Mouse (Mus musculus) urinary bladder, postnatal 14 days (tissue): Measurements from ENCODE around the gene Adra1b.

Source experiments
- DNase-seq: peaks from one replicate; pipeline ENCODE4 v3.0.0; 2021; ENCODE audit warnings: low spot score

Gene Adra1b

GRCm38 (mm10) chr11:43901051-43901654 is at the start of gene Adra1b:
Adra1b (minus strand) TSS chr11:43901210.
- no peak for DNase-seq

GRCm38 (mm10) chr11:43950274-43950673 is 49.3 kb upstream of the Adra1b start:
- DNase-seq: no peak

- no peak for DNase-seq
Observed at GRCm38 (mm10) chr11:43943781-43944180, 42.8 kb upstream of the Adra1b start.

- no peak for DNase-seq
Observed at GRCm38 (mm10) chr11:43943167-43943566, 42.2 kb upstream of the Adra1b start.

- no peak for DNase-seq
Observed at GRCm38 (mm10) chr11:43940501-43941202, 39.6 kb upstream of the Adra1b start.

GRCm38 (mm10) chr11:43936023-43936422 is 35.0 kb upstream of the Adra1b start:
- no peak for DNase-seq

- peak; percentile 35 for DNase-seq
Observed at GRCm38 (mm10) chr11:43933480-43933879, 32.5 kb upstream of the Adra1b start.

GRCm38 (mm10) chr11:43933000-43933399 is 32.0 kb upstream of the Adra1b start:
- DNase-seq: no peak

GRCm38 (mm10) chr11:43930191-43930590 is 29.2 kb upstream of the Adra1b start:
- no peak for DNase-seq

- no peak for DNase-seq
Observed at GRCm38 (mm10) chr11:43929706-43930105, 28.7 kb upstream of the Adra1b start.

GRCm38 (mm10) chr11:43929178-43929577 is 28.2 kb upstream of the Adra1b start:
- peak; percentile 67 for DNase-seq

- no peak for DNase-seq
Observed at GRCm38 (mm10) chr11:43927133-43927815, 26.3 kb upstream of the Adra1b start.

- no peak for DNase-seq
Observed at GRCm38 (mm10) chr11:43926163-43926562, 25.2 kb upstream of the Adra1b start.

- no peak for DNase-seq
Observed at GRCm38 (mm10) chr11:43925584-43925983, 24.6 kb upstream of the Adra1b start.

- DNase-seq: no peak
Observed at GRCm38 (mm10) chr11:43921701-43922100, 20.7 kb upstream of the Adra1b start.

GRCm38 (mm10) chr11:43919492-43920055 is 18.6 kb upstream of the Adra1b start:
- peak; percentile 43 for DNase-seq

GRCm38 (mm10) chr11:43914552-43915447 is 13.8 kb upstream of the Adra1b start:
- no peak for DNase-seq

GRCm38 (mm10) chr11:43912136-43912888 is 11.3 kb upstream of the Adra1b start:
- no peak for DNase-seq

GRCm38 (mm10) chr11:43911646-43912045 is 10.6 kb upstream of the Adra1b start:
- DNase-seq: no peak

- DNase-seq: no peak
Observed at GRCm38 (mm10) chr11:43903351-43903750, 2.3 kb upstream of the Adra1b start.

- DNase-seq: no peak
Observed at GRCm38 (mm10) chr11:43899696-43900095, 1.3 kb downstream of the Adra1b start.
